Mouse (Mus musculus) intestine, embryonic 15.5 days (tissue): ENCODE results near the gene Ddx31. TPM values are rescaled to one million over a fixed set of nuclear protein-coding genes. Genes with fewer than 3 reads are reported as not detected.

Experiments
- polyA plus RNA-seq: library from polyadenylated mRNA; unstranded; fragments of >200 nt; fragmentation: Nextera tagmentation; extraction: Ambion mirVana; gene quantifications from 2 replicates; pipeline ENCODE4 v1.2.1, GENCODE M21; 2015

Ddx31 gene
- polyA plus RNA-seq, 1 experiment from 2014 or later: 13.6 TPM

Other genes with a start within 250 kb of the Ddx31 start
- 1.1 and 1.5 TPM in 2 replicates for gene Gfi1b, start 218.4 kb upstream of the Ddx31 start, polyA plus RNA-seq
- 16.2 and 16.6 TPM in 2 replicates for gene Tsc1, start 199.2 kb upstream of the Ddx31 start, polyA plus RNA-seq
- gene Spaca9, start 140.7 kb upstream of the Ddx31 start, polyA plus RNA-seq: 1.0 and 1.2 TPM in 2 replicates
- 0.44 and 0.48 TPM in 2 replicates for gene Ak8, start 140.2 kb upstream of the Ddx31 start, polyA plus RNA-seq
- 10.4 and 10.9 TPM in 2 replicates for gene Gtf3c4, start within 50 bp of the Ddx31 start, polyA plus RNA-seq
- 0.06 TPM in 1 of 2 replicates, not detected in the other for gene Barhl1, start 76.3 kb downstream of the Ddx31 start, polyA plus RNA-seq
- gene Cfap77, start 214.7 kb downstream of the Ddx31 start, polyA plus RNA-seq: 0.25 and 0.54 TPM in 2 replicates
- gene Ttf1, start 219.9 kb downstream of the Ddx31 start, polyA plus RNA-seq: 9.1 and 9.6 TPM in 2 replicates